Mouse (Mus musculus): ENCODE results near the gene Ddx58. TPM values are rescaled to one million over a fixed set of nuclear protein-coding genes. Genes with fewer than 3 reads are reported as not detected.

The Ddx58 gene
- polyA plus RNA-seq, 1 experiment from 2014 or later: 16.7 TPM

Other genes starting within 250 kb of the Ddx58 start
- 59.3 and 65.6 TPM in 2 replicates for gene Aco1, start 96.7 kb downstream of the Ddx58 start, polyA plus RNA-seq (2014; fragmentation: Nextera tagmentation; extraction: Ambion mirVana)
- 38.6 and 48.8 TPM in 2 replicates for gene Smim27, start 29.8 kb upstream of the Ddx58 start, polyA plus RNA-seq (2014; fragmentation: Nextera tagmentation; extraction: Ambion mirVana)
- 40.6 and 43.7 TPM in 2 replicates for gene Topors, start 30.0 kb upstream of the Ddx58 start, polyA plus RNA-seq (2014; fragmentation: Nextera tagmentation; extraction: Ambion mirVana)
- gene Ndufb6, start 39.6 kb upstream of the Ddx58 start, polyA plus RNA-seq (2014; fragmentation: Nextera tagmentation; extraction: Ambion mirVana): 294 and 304 TPM in 2 replicates
- gene Tmem215, start 232.4 kb upstream of the Ddx58 start, polyA plus RNA-seq (2014; fragmentation: Nextera tagmentation; extraction: Ambion mirVana): 0.88 and 1.4 TPM in 2 replicates